Mouse (Mus musculus) ES-E14 (cell line): ENCODE results near the gene Car7.

Experiments
- CHD2 ChIP-seq: IDR thresholded peaks from 2 replicates; pipeline ENCODE4 v1.6.1; 2014; ENCODE audit warnings: mild to moderate bottlenecking, low read depth, low read length, inconsistent platforms
- ZC3H11A ChIP-seq: IDR thresholded peaks from 2 replicates; pipeline ENCODE4 v1.6.1; 2012; ENCODE audit warnings: low read depth, mild to moderate bottlenecking, inconsistent platforms, low read length, borderline replicate concordance

- TF ChIP-seq ZC3H11A (no peak), CHD2 (no peak)
Observed at GRCm38 (mm10) chr8:104598496-104598895, 64.0 kb downstream of the Car7 start.
